Mouse (Mus musculus): ENCODE results near the gene Mrpl22.

DNA sequence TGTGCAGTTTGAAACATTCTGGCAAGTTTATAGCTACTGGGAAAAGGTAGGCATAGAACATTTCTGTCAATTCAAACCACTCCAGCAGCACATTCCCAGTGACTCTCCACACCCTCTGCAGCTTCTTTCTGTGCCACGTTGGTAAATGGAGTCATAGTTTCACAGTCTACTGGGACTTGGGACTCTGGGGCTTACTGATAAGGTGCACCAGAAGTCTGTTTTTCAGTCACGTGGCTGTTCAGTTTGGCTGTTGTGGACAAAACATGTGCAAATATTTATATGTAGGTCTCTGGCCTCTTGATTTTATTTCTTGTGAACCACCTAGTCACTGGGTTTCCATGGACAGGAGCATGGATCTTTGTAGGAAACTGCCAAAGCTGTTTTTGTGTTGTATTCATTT lies 43.9 kb upstream of the Mrpl22 start:
- no peak for TF ChIP-seq POLR2A (IDR thresholded peaks at IDR 0.05; ENCODE audit: borderline replicate concordance, insufficient read depth, low read length)
- no peak for TF ChIP-seq CTCF (IDR thresholded peaks at IDR 0.05; ENCODE audit: borderline replicate concordance, insufficient read depth, low read depth, low read length)
